Mouse (Mus musculus) heart, embryonic 16.5 days (tissue): Measurements from ENCODE around the gene Pbx1. TPM values are rescaled to one million over a fixed set of nuclear protein-coding genes. Genes with fewer than 3 reads are reported as not detected.

Source experiments
- ATAC-seq: fragments of 200-750 bp; cut with Nextera tagmentation; replicated peaks from 2 replicates; pipeline ENCODE4 v1.8.0; 2017; ENCODE audit warnings: moderate number of reproducible peaks; ENCODE audit not compliant: insufficient read depth, low FRiP score; ENCODE audit errors: extremely low read depth
- H3K27ac ChIP-seq: fragments of 300-500 bp; sonication (generic); 2 replicates; pipeline ENCODE4 v1.5.1; 2014; ENCODE audit warnings: mild to moderate bottlenecking, low read length, control low read depth, moderate library complexity
- H3K27me3 ChIP-seq: fragments of 300-500 bp; sonication (generic); 2 replicates; pipeline ENCODE4 v1.6.1; 2014; ENCODE audit warnings: low read length, mixed read lengths; ENCODE audit not compliant: control insufficient read depth, insufficient read depth
- H3K36me3 ChIP-seq: fragments of 300-500 bp; sonication (generic); 2 replicates; pipeline ENCODE4 v1.6.1; 2014; ENCODE audit not compliant: control insufficient read depth, insufficient read depth
- H3K4me1 ChIP-seq: fragments of 300-500 bp; sonication (generic); 2 replicates; pipeline ENCODE4 v1.6.1; 2014; ENCODE audit warnings: low read length, mixed read lengths; ENCODE audit not compliant: control insufficient read depth, insufficient read depth
- H3K4me2 ChIP-seq: fragments of 300-500 bp; sonication (generic); 2 replicates; pipeline ENCODE4 v1.6.1; 2014; ENCODE audit warnings: low read depth, mild to moderate bottlenecking, control low read depth, low read length
- H3K4me3 ChIP-seq: fragments of 300-500 bp; sonication (generic); 2 replicates; pipeline ENCODE4 v1.5.1; 2014; ENCODE audit warnings: mild to moderate bottlenecking, control low read depth, low read length
- H3K9ac ChIP-seq: fragments of 300-500 bp; sonication (generic); 2 replicates; pipeline ENCODE4 v1.6.1; 2014; ENCODE audit warnings: low read length, control low read depth
- H3K9me3 ChIP-seq: fragments of 300-500 bp; sonication (generic); replicated peaks from 2 replicates; pipeline ENCODE4 v1.6.1; 2016; ENCODE audit warnings: low read length; ENCODE audit not compliant: control insufficient read depth
- WGBS: fragments of 180-500 bp; shearing (Covaris S2); extraction: QIAGEN DNeasy Blood & Tissue Kit; methylation state at CpG from one replicate; pipeline ENCODE4 v1.1.7; 2014; 5-methylcytosine and 5-hydroxymethylcytosine counted together
- polyA plus RNA-seq: library from polyadenylated mRNA; unstranded; fragments of >200 nt; fragmentation: Nextera tagmentation; extraction: Ambion mirVana; gene quantifications from 2 replicates; pipeline ENCODE4 v1.2.1, GENCODE M21; 2015

Pbx1 gene
- polyA plus RNA-seq, 1 experiment from 2014 or later = 18.0 TPM

- 96% methylated on average over 1 of the region's 1 CpGs for WGBS
- Histone ChIP-seq H3K4me3 (no peak overlapping the region), H3K27me3 (no peaks in the 10 kb centered on the region), H3K27ac (no peak overlapping the region), H3K9ac (no peak overlapping the region), H3K4me2 (no peak overlapping the region), H3K9me3 (no peaks in the 10 kb centered on the region), H3K36me3 (no peaks in the 10 kb centered on the region), H3K4me1 (peaks cover 58% of the 10 kb centered on the region)
- ATAC-seq = no peak
Measured at GRCm38 (mm10) chr1:168233182-168233581, 198.9 kb downstream of the Pbx1 start.

GRCm38 (mm10) chr1:168231548-168232429 lies 200.3 kb downstream of the Pbx1 start:
- Histone ChIP-seq H3K9me3 (no peaks in the 10 kb centered on the region), H3K4me2 (no peak overlapping the region), H3K27me3 (no peaks in the 10 kb centered on the region), H3K4me1 (peaks cover 44% of the 10 kb centered on the region), H3K9ac (no peak overlapping the region), H3K4me3 (no peak overlapping the region), H3K27ac (no peak overlapping the region), H3K36me3 (no peaks in the 10 kb centered on the region)
- 90% methylated on average over 11 of the region's 11 CpGs for WGBS
- no peak for ATAC-seq

GRCm38 (mm10) chr1:168230858-168231257 lies 201.2 kb downstream of the Pbx1 start:
- Histone ChIP-seq H3K27ac (peak overlapping the region; percentile 48; the same call in 1 of the 2 replicates), H3K4me3 (no peak overlapping the region), H3K36me3 (no peaks in the 10 kb centered on the region), H3K9ac (no peak overlapping the region), H3K9me3 (no peaks in the 10 kb centered on the region), H3K27me3 (no peaks in the 10 kb centered on the region), H3K4me2 (no peak overlapping the region), H3K4me1 (peaks cover 47% of the 10 kb centered on the region)
- WGBS = 45% methylated on average over 1 of the region's 1 CpGs
- no peak for ATAC-seq

- H3K4me1 ChIP-seq = peaks cover 44% of the 10 kb centered on the region
- no peak overlapping the region for H3K4me3 ChIP-seq
- no peak overlapping the region for H3K9ac ChIP-seq
- no peaks in the 10 kb centered on the region for H3K27me3 ChIP-seq
- peak overlapping the region; percentile 48 for H3K27ac ChIP-seq
- no peaks in the 10 kb centered on the region for H3K36me3 ChIP-seq
- WGBS = 34% methylated on average over 4 of the region's 4 CpGs
- H3K9me3 ChIP-seq = no peaks in the 10 kb centered on the region
- H3K4me2 ChIP-seq = no peak overlapping the region
- no peak for ATAC-seq
Measured at GRCm38 (mm10) chr1:168230134-168230533, 201.9 kb downstream of the Pbx1 start.

- Histone ChIP-seq H3K4me2 (no peak overlapping the region), H3K4me3 (no peak overlapping the region), H3K27ac (no peak overlapping the region), H3K9ac (no peak overlapping the region), H3K36me3 (no peaks in the 10 kb centered on the region), H3K9me3 (no peaks in the 10 kb centered on the region), H3K4me1 (peaks cover 37% of the 10 kb centered on the region), H3K27me3 (no peaks in the 10 kb centered on the region)
- ATAC-seq = no peak
- WGBS = 60% methylated on average over 6 of the region's 6 CpGs
Measured at GRCm38 (mm10) chr1:168228756-168229526, 203.1 kb downstream of the Pbx1 start.

GRCm38 (mm10) chr1:168226150-168226549 lies 205.9 kb downstream of the Pbx1 start:
- Histone ChIP-seq H3K36me3 (no peaks in the 10 kb centered on the region), H3K4me3 (no peak overlapping the region), H3K4me2 (no peak overlapping the region), H3K9me3 (no peaks in the 10 kb centered on the region), H3K4me1 (peaks cover 35% of the 10 kb centered on the region), H3K27me3 (no peaks in the 10 kb centered on the region), H3K9ac (no peak overlapping the region), H3K27ac (peak overlapping the region; percentile 18; the same call in 1 of the 2 replicates)
- WGBS = 64% methylated on average over 6 of the region's 6 CpGs
- no peak for ATAC-seq

- Histone ChIP-seq H3K4me3 (no peak overlapping the region), H3K9ac (no peak overlapping the region), H3K36me3 (no peaks in the 10 kb centered on the region), H3K27me3 (no peaks in the 10 kb centered on the region), H3K9me3 (no peaks in the 10 kb centered on the region), H3K4me2 (no peak overlapping the region), H3K27ac (no peak overlapping the region), H3K4me1 (peaks cover 35% of the 10 kb centered on the region)
- 76% methylated on average over 7 of the region's 7 CpGs for WGBS
- ATAC-seq = no peak
Measured at GRCm38 (mm10) chr1:168225595-168226127, 206.4 kb downstream of the Pbx1 start.

GRCm38 (mm10) chr1:168224218-168224617 lies 207.9 kb downstream of the Pbx1 start:
- no peak overlapping the region for H3K9ac ChIP-seq
- WGBS = 83% methylated on average over 5 of the region's 5 CpGs
- no peak overlapping the region for H3K4me3 ChIP-seq
- H3K27ac ChIP-seq = no peak overlapping the region
- no peak overlapping the region for H3K4me2 ChIP-seq
- no peaks in the 10 kb centered on the region for H3K27me3 ChIP-seq
- no peak for ATAC-seq
- H3K4me1 ChIP-seq = peaks cover 27% of the 10 kb centered on the region
- no peaks in the 10 kb centered on the region for H3K9me3 ChIP-seq
- H3K36me3 ChIP-seq = no peaks in the 10 kb centered on the region

- Histone ChIP-seq H3K36me3 (no peaks in the 10 kb centered on the region), H3K9me3 (no peaks in the 10 kb centered on the region), H3K9ac (no peak overlapping the region), H3K4me2 (no peak overlapping the region), H3K27me3 (no peaks in the 10 kb centered on the region), H3K4me1 (peaks cover 26% of the 10 kb centered on the region), H3K4me3 (no peak overlapping the region), H3K27ac (no peak overlapping the region)
- ATAC-seq = no peak
- 93% methylated on average over 7 of the region's 7 CpGs for WGBS
Measured at GRCm38 (mm10) chr1:168222794-168223193, 209.3 kb downstream of the Pbx1 start.
